Mouse (Mus musculus) retina, embryonic 14.5 days (tissue): Measurements from ENCODE around the gene Fam174b.
A peak's percentile ranks its signal among the peaks of the same experiment; 100 is the strongest.

Experiments used
- DNase-seq: peaks from one replicate; pipeline ENCODE4 v3.0.0-alpha.2; 2015; ENCODE audit warnings: low spot score

The Fam174b gene

GRCm38 (mm10) chr7:73740111-73741035 is at the start of gene Fam174b:
Gene Fam174b (plus strand): TSS chr7:73740302.
- peak; percentile 74 for DNase-seq

- DNase-seq, result no peak
Measured at GRCm38 (mm10) chr7:73697092-73697491, 43.0 kb upstream of the Fam174b start.

GRCm38 (mm10) chr7:73704305-73704704 is 35.8 kb upstream of the Fam174b start:
- DNase-seq, result no peak

GRCm38 (mm10) chr7:73713506-73713905 is 26.6 kb upstream of the Fam174b start:
- DNase-seq, result no peak

GRCm38 (mm10) chr7:73715928-73716749 is 24.0 kb upstream of the Fam174b start:
- peak; percentile 65 for DNase-seq

GRCm38 (mm10) chr7:73716841-73717240 is 23.3 kb upstream of the Fam174b start:
- DNase-seq, result no peak

GRCm38 (mm10) chr7:73718031-73718430 is 22.1 kb upstream of the Fam174b start:
- no peak for DNase-seq

- peak; percentile 38 for DNase-seq
Measured at GRCm38 (mm10) chr7:73718497-73719007, 21.6 kb upstream of the Fam174b start.

GRCm38 (mm10) chr7:73721046-73721445 is 19.1 kb upstream of the Fam174b start:
- no peak for DNase-seq

- no peak for DNase-seq
Measured at GRCm38 (mm10) chr7:73721764-73722163, 18.3 kb upstream of the Fam174b start.

GRCm38 (mm10) chr7:73729913-73730312 is 10.2 kb upstream of the Fam174b start:
- no peak for DNase-seq

- no peak for DNase-seq
Measured at GRCm38 (mm10) chr7:73730430-73731022, 9.6 kb upstream of the Fam174b start.

GRCm38 (mm10) chr7:73736046-73736445 is 4.1 kb upstream of the Fam174b start:
- DNase-seq, result no peak

- no peak for DNase-seq
Measured at GRCm38 (mm10) chr7:73741392-73741791, 1.3 kb downstream of the Fam174b start.

GRCm38 (mm10) chr7:73741841-73742240 is 1.7 kb downstream of the Fam174b start:
- DNase-seq, result no peak

GRCm38 (mm10) chr7:73743144-73743543 is 3.0 kb downstream of the Fam174b start:
- no peak for DNase-seq

GRCm38 (mm10) chr7:73743831-73744370 is 3.8 kb downstream of the Fam174b start:
- no peak for DNase-seq

GRCm38 (mm10) chr7:73745903-73746302 is 5.8 kb downstream of the Fam174b start:
- no peak for DNase-seq

- no peak for DNase-seq
Measured at GRCm38 (mm10) chr7:73746836-73747235, 6.7 kb downstream of the Fam174b start.

GRCm38 (mm10) chr7:73747531-73747930 is 7.4 kb downstream of the Fam174b start:
- DNase-seq, result no peak

- DNase-seq, result no peak
Measured at GRCm38 (mm10) chr7:73748437-73749108, 8.5 kb downstream of the Fam174b start.
